Mouse (Mus musculus) right cerebral cortex, postnatal 25 days (tissue): ENCODE measurements at regions not wholly inside any gene's neighbourhood (a gene's known extent, or its start where the extent isn't known, plus 50 kb on each side); places are given as distances from the start of the nearest gene placed in this dataset.

Experiments
- DNase-seq: peaks from one replicate; pipeline ENCODE4 v3.0.0; 2022

GRCm38 (mm10) chr1:144452141-144452540 lies 115.3 kb downstream of the Rgs21 start:
- DNase-seq: no peak

GRCm38 (mm10) chr1:144451731-144452130 lies 115.7 kb downstream of the Rgs21 start:
- no peak for DNase-seq

GRCm38 (mm10) chr1:144436617-144437016 lies 130.8 kb downstream of the Rgs21 start:
- no peak for DNase-seq

GRCm38 (mm10) chr1:144432816-144433215 lies 134.7 kb downstream of the Rgs21 start:
- DNase-seq: no peak

GRCm38 (mm10) chr1:144431535-144432276 lies 135.8 kb downstream of the Rgs21 start:
- DNase-seq: no peak

- no peak for DNase-seq
Observed at GRCm38 (mm10) chr1:144421374-144421773, 146.1 kb downstream of the Rgs21 start.

- DNase-seq: peak; percentile 85
Observed at GRCm38 (mm10) chr1:144406387-144407383, 157.6 kb upstream of the Rgs1 start.

- no peak for DNase-seq
Observed at GRCm38 (mm10) chr1:144405724-144406123, 156.7 kb upstream of the Rgs1 start.

- DNase-seq: no peak
Observed at GRCm38 (mm10) chr1:144405031-144405430, 156.0 kb upstream of the Rgs1 start.

- no peak for DNase-seq
Observed at GRCm38 (mm10) chr1:144379991-144380594, 131.1 kb upstream of the Rgs1 start.

GRCm38 (mm10) chr1:144374121-144374520 lies 125.1 kb upstream of the Rgs1 start:
- no peak for DNase-seq

- peak; percentile 30 for DNase-seq
Observed at GRCm38 (mm10) chr1:144367492-144367891, 118.5 kb upstream of the Rgs1 start.

GRCm38 (mm10) chr1:144355560-144356310 lies 106.7 kb upstream of the Rgs1 start:
- DNase-seq: no peak

- no peak for DNase-seq
Observed at GRCm38 (mm10) chr1:144355041-144355440, 106.0 kb upstream of the Rgs1 start.

- DNase-seq: no peak
Observed at GRCm38 (mm10) chr1:144353320-144353719, 104.3 kb upstream of the Rgs1 start.

GRCm38 (mm10) chr1:144343820-144344219 lies 94.8 kb upstream of the Rgs1 start:
- no peak for DNase-seq

GRCm38 (mm10) chr1:144343299-144343698 lies 94.3 kb upstream of the Rgs1 start:
- no peak for DNase-seq

GRCm38 (mm10) chr1:144337572-144337971 lies 88.5 kb upstream of the Rgs1 start:
- DNase-seq: no peak

GRCm38 (mm10) chr1:144330365-144331050 lies 81.5 kb upstream of the Rgs1 start:
- DNase-seq: no peak

- DNase-seq: no peak
Observed at GRCm38 (mm10) chr1:144319406-144319805, 70.4 kb upstream of the Rgs1 start.

GRCm38 (mm10) chr1:144318289-144318688 lies 69.2 kb upstream of the Rgs1 start:
- DNase-seq: no peak

GRCm38 (mm10) chr1:144317560-144317959 lies 68.5 kb upstream of the Rgs1 start:
- DNase-seq: no peak
